Mouse (Mus musculus) layer of hippocampus, adult 11-12 months (tissue): ENCODE results near the gene Robo4.
A peak's percentile ranks its signal among the peaks of the same experiment; 100 is the strongest.

Experiments
- DNase-seq: peaks from one replicate; pipeline ENCODE4 v3.0.0; 2022; ENCODE audit warnings: low spot score

Gene Robo4

GRCm38 (mm10) chr9:37454991-37455390, 53.3 kb downstream of the Robo4 start:
- DNase-seq = no peak

GRCm38 (mm10) chr9:37455868-37456267, 54.2 kb downstream of the Robo4 start:
- no peak for DNase-seq

GRCm38 (mm10) chr9:37456481-37456910, 54.8 kb downstream of the Robo4 start:
- peak; percentile 53 for DNase-seq

- DNase-seq = no peak
Observed at GRCm38 (mm10) chr9:37457151-37457550, 55.5 kb downstream of the Robo4 start.

- no peak for DNase-seq
Observed at GRCm38 (mm10) chr9:37459665-37460042, 58.0 kb downstream of the Robo4 start.

- DNase-seq = peak; percentile 25
Observed at GRCm38 (mm10) chr9:37460043-37460960, 58.6 kb downstream of the Robo4 start.

GRCm38 (mm10) chr9:37460961-37461340, 59.3 kb downstream of the Robo4 start:
- DNase-seq = no peak

GRCm38 (mm10) chr9:37461571-37461970, 59.9 kb downstream of the Robo4 start:
- no peak for DNase-seq

GRCm38 (mm10) chr9:37462764-37463163, 61.1 kb downstream of the Robo4 start:
- DNase-seq = peak; percentile 55
